In genomic region chr7:132656075-132656474, GRCm38 (mm10) we compare ENCODE assay signal across 1 mouse cellular context.
TF ChIP-seq lines count a peak whose summit lies in the region.

No protein-coding gene starts in this region.

TF ChIP-seq in MEL, 35 proteins besides CTCF, POLR2A, EP300 and RAD21 (continued from another document):
- TF ChIP-seq ELF1 (IDR thresholded peaks at IDR 0.05; ENCODE audit: low read depth, low read length) (peak; percentile 61; the same call in 1 of the 2 replicates), JUND (IDR thresholded peaks at IDR 0.05; ENCODE audit: low read depth, low read length) (no peak), ZKSCAN1 (IDR thresholded peaks at IDR 0.05; ENCODE audit: low read depth, low read length) (no peak), USF2 (IDR thresholded peaks at IDR 0.05; ENCODE audit: borderline replicate concordance in 1 of 2, insufficient read depth in 1 of 2, low read depth in 1 of 2, low read length in 2 of 2) (no peak), HCFC1 (IDR thresholded peaks at IDR 0.05; ENCODE audit: low read depth, low read length) (peak; percentile 47), E2F4 (IDR thresholded peaks at IDR 0.05; ENCODE audit: borderline replicate concordance, low read depth, low read length) (no peak), NRF1 (IDR thresholded peaks at IDR 0.05; ENCODE audit: insufficient read depth, low read depth, low read length, poor library complexity, severe bottlenecking) (no peak), GABPA (IDR thresholded peaks at IDR 0.05; ENCODE audit: low read depth, low read length) (no peak), TCF12 (IDR thresholded peaks at IDR 0.05; ENCODE audit: low read depth, low read length) (no peak)
